Mouse (Mus musculus): ENCODE results near the gene Nbdy.

Gene Nbdy

GRCm38 (mm10) chrX:153723110-153723916 lies at the start of gene Nbdy:
TSS of gene Nbdy (plus strand) at chrX:153723590.
- peak; percentile 56 for DNase-seq

GRCm38 (mm10) chrX:153695782-153696395 lies 27.5 kb upstream of the Nbdy start, which contains the start of gene Kctd12b:
TSS of gene Kctd12b (minus strand) at chrX:153696391.
- DNase-seq, result peak; percentile 25 to 30

GRCm38 (mm10) chrX:153700463-153700862 lies 22.9 kb upstream of the Nbdy start:
- DNase-seq, result no peak

GRCm38 (mm10) chrX:153707735-153708134 lies 15.7 kb upstream of the Nbdy start:
- DNase-seq, result peak in 1 of 2 experiments; percentile 13

GRCm38 (mm10) chrX:153716716-153717115 lies 6.7 kb upstream of the Nbdy start:
- no peak for DNase-seq

- DNase-seq, result peak in 1 of 2 experiments; percentile 9
These were observed 3.8 kb upstream of the Nbdy start for GRCm38 (mm10) chrX:153719602-153720001.

- no peak for DNase-seq
These were observed 1.0 kb downstream of the Nbdy start for GRCm38 (mm10) chrX:153724400-153724799.

- peak in 1 of 2 experiments; percentile 20 for DNase-seq
These were observed 12.3 kb downstream of the Nbdy start for GRCm38 (mm10) chrX:153735697-153736096.

GRCm38 (mm10) chrX:153742493-153742892 lies 19.1 kb downstream of the Nbdy start:
- DNase-seq, result no peak

GRCm38 (mm10) chrX:153749230-153749629 lies 25.8 kb downstream of the Nbdy start:
- DNase-seq, result no peak

Data from lung, postnatal 4 days (tissue).